Mouse (Mus musculus) midbrain, postnatal 0 days (tissue): ENCODE results near the gene Tcea2. TPM values are rescaled to one million over a fixed set of nuclear protein-coding genes. Genes with fewer than 3 reads are reported as not detected.
A peak's percentile ranks its signal among the peaks of the same experiment; 100 is the strongest.

Experiments
- ATAC-seq: fragments of 200-750 bp; cut with Nextera tagmentation; 2 replicates; pipeline ENCODE4 v1.8.0; 2017; ENCODE audit warnings: moderate number of reproducible peaks, mild to moderate bottlenecking, moderate TSS enrichment, moderate library complexity; ENCODE audit not compliant: low FRiP score
- DNase-seq: peaks from one replicate; pipeline ENCODE4 v3.0.0-alpha.2; 2015; ENCODE audit warnings: low spot score
- H3K27ac ChIP-seq: fragments of 300-500 bp; sonication (generic); 2 replicates; pipeline ENCODE4 v1.5.1; 2014; ENCODE audit warnings: low read depth, mild to moderate bottlenecking, low read length, mixed read lengths
- H3K27me3 ChIP-seq: fragments of 300-500 bp; sonication (generic); 2 replicates; pipeline ENCODE4 v1.6.1; 2014; ENCODE audit warnings: low read length, control low read depth, mixed read lengths; ENCODE audit not compliant: insufficient read depth
- H3K36me3 ChIP-seq: fragments of 300-500 bp; sonication (generic); 2 replicates; pipeline ENCODE4 v1.6.1; 2014; ENCODE audit warnings: low read length, control low read depth, mixed read lengths; ENCODE audit not compliant: insufficient read depth
- H3K4me1 ChIP-seq: fragments of 300-500 bp; sonication (generic); 2 replicates; pipeline ENCODE4 v1.6.1; 2014; ENCODE audit warnings: mild to moderate bottlenecking, control low read depth, antibody characterized with exemption, low read length, mixed read lengths; ENCODE audit not compliant: insufficient read depth
- H3K4me2 ChIP-seq: fragments of 300-500 bp; sonication (generic); 2 replicates; pipeline ENCODE4 v1.6.1; 2014; ENCODE audit warnings: low read depth, mild to moderate bottlenecking, low read length, mixed read lengths; ENCODE audit not compliant: poor library complexity, severe bottlenecking
- H3K4me3 ChIP-seq: fragments of 300-500 bp; sonication (generic); 2 replicates; pipeline ENCODE4 v1.5.1; 2014; ENCODE audit warnings: low read depth, mild to moderate bottlenecking, low read length, moderate library complexity
- H3K9ac ChIP-seq: fragments of 300-500 bp; sonication (generic); replicated peaks from 2 replicates; pipeline ENCODE4 v1.6.1; 2014; ENCODE audit warnings: mild to moderate bottlenecking, low read length, moderate library complexity, mixed read lengths; ENCODE audit not compliant: poor library complexity, severe bottlenecking
- H3K9me3 ChIP-seq: fragments of 300-500 bp; sonication (generic); 2 replicates; pipeline ENCODE4 v1.6.1; 2016; ENCODE audit warnings: low read length, control low read depth
- CTCF ChIP-seq: IDR thresholded peaks from 2 replicates; pipeline ENCODE4 v1.5.1; 2016; ENCODE audit warnings: antibody characterized with exemption, mild to moderate bottlenecking
- WGBS: fragments of 180-500 bp; shearing (Covaris S2); extraction: QIAGEN DNeasy Blood & Tissue Kit; methylation state at CpG from one replicate; pipeline ENCODE4 v1.1.7; 2014; 5-methylcytosine and 5-hydroxymethylcytosine counted together
- polyA plus RNA-seq: library from polyadenylated mRNA; unstranded; fragments of >200 nt; fragmentation: Nextera tagmentation; extraction: Ambion mirVana; gene quantifications from 2 replicates; pipeline ENCODE4 v1.2.1, GENCODE M21; 2015
- total RNA-seq: library from RNA; depleted of rRNA; stranded (reverse); fragments of >200 nt; gene quantifications from 2 replicates; pipeline ENCODE4 v1.2.3, GENCODE M21; 2014

Gene Tcea2
- total and polyA plus RNA-seq, 2 experiments from 2014 or later: 50.8 to 61.9 TPM

GRCm38 (mm10) chr2:181676424-181676823, 3.7 kb upstream of the Tcea2 start:
- WGBS: 44% methylated on average over 2 of the region's 2 CpGs
- Histone ChIP-seq H3K9ac (no peak overlapping the region), H3K4me1 (peaks cover 14% of the 10 kb centered on the region), H3K27me3 (peaks cover 16% of the 10 kb centered on the region), H3K4me2 (no peak overlapping the region), H3K9me3 (no peaks in the 10 kb centered on the region), H3K36me3 (no peaks in the 10 kb centered on the region), H3K4me3 (no peak overlapping the region), H3K27ac (no peak overlapping the region)
- ATAC-seq (no peak), DNase-seq (peak; percentile 52)
- peak; percentile 59 for TF ChIP-seq CTCF

GRCm38 (mm10) chr2:181677096-181677754, 2.9 kb upstream of the Tcea2 start:
- H3K4me1 ChIP-seq: peaks cover 11% of the 10 kb centered on the region; the same call in 1 of the 2 replicates
- DNase-seq (no peak), ATAC-seq (no peak)
- H3K27me3 ChIP-seq: peaks cover 8% of the 10 kb centered on the region
- no peaks in the 10 kb centered on the region for H3K36me3 ChIP-seq
- no peak overlapping the region for H3K4me2 ChIP-seq
- peak; percentile 12; the same call in 1 of the 2 replicates for TF ChIP-seq CTCF
- no peak overlapping the region for H3K4me3 ChIP-seq
- H3K9me3 ChIP-seq: no peaks in the 10 kb centered on the region
- H3K27ac ChIP-seq: no peak overlapping the region
- H3K9ac ChIP-seq: no peak overlapping the region
- WGBS: 60% methylated on average over 5 of the region's 5 CpGs

GRCm38 (mm10) chr2:181677755-181678098, 2.4 kb upstream of the Tcea2 start:
- Histone ChIP-seq H3K27ac (no peak overlapping the region), H3K4me1 (peaks cover 13% of the 10 kb centered on the region; the same call in 1 of the 2 replicates), H3K27me3 (peaks cover 4% of the 10 kb centered on the region; the same call in 1 of the 2 replicates), H3K4me2 (no peak overlapping the region), H3K9me3 (no peaks in the 10 kb centered on the region), H3K4me3 (no peak overlapping the region), H3K36me3 (no peaks in the 10 kb centered on the region), H3K9ac (no peak overlapping the region)
- DNase-seq (no peak), ATAC-seq (no peak)
- TF ChIP-seq CTCF: no peak
- 51% methylated on average over 3 of the region's 3 CpGs for WGBS

GRCm38 (mm10) chr2:181678780-181679179, 1.3 kb upstream of the Tcea2 start:
- no peak overlapping the region for H3K9ac ChIP-seq
- peaks cover 13% of the 10 kb centered on the region; the same call in 1 of the 2 replicates for H3K4me1 ChIP-seq
- no peak overlapping the region for H3K4me2 ChIP-seq
- 42% methylated on average over 1 of the region's 1 CpGs for WGBS
- peaks cover 4% of the 10 kb centered on the region; the same call in 1 of the 2 replicates for H3K27me3 ChIP-seq
- no peak overlapping the region for H3K4me3 ChIP-seq
- TF ChIP-seq CTCF: peak; percentile 98
- no peaks in the 10 kb centered on the region for H3K36me3 ChIP-seq
- H3K9me3 ChIP-seq: no peaks in the 10 kb centered on the region
- no peak overlapping the region for H3K27ac ChIP-seq
- DNase-seq (peak; percentile 91), ATAC-seq (peak; percentile 61; the same call in 1 of the 2 replicates)

- no peak for TF ChIP-seq CTCF
- Histone ChIP-seq H3K27me3 (no peaks in the 10 kb centered on the region), H3K4me1 (peaks cover 9% of the 10 kb centered on the region; the same call in 1 of the 2 replicates), H3K4me2 (peak overlapping the region; percentile 95), H3K9me3 (no peaks in the 10 kb centered on the region), H3K36me3 (0 out of 2 replicates have a peak, but pooled peaks cover 3% of the 10 kb centered on the region), H3K9ac (peak overlapping the region; percentile 84), H3K4me3 (peak overlapping the region; percentile 65), H3K27ac (peak overlapping the region; percentile 85)
- DNase-seq (no peak), ATAC-seq (peak; percentile 18)
- WGBS: 11% methylated on average over 7 of the region's 7 CpGs
Observed at GRCm38 (mm10) chr2:181680716-181681117, 607 bp downstream of the Tcea2 start.

GRCm38 (mm10) chr2:181681978-181682377, 1.9 kb downstream of the Tcea2 start:
- peaks cover 7% of the 10 kb centered on the region; the same call in 1 of the 2 replicates for H3K4me1 ChIP-seq
- no peak overlapping the region for H3K27ac ChIP-seq
- no peak for TF ChIP-seq CTCF
- H3K9ac ChIP-seq: no peak overlapping the region
- no peak for ATAC-seq
- H3K4me2 ChIP-seq: no peak overlapping the region
- H3K36me3 ChIP-seq: peaks cover 9% of the 10 kb centered on the region; the same call in 1 of the 2 replicates
- H3K4me3 ChIP-seq: no peak overlapping the region
- no peaks in the 10 kb centered on the region for H3K9me3 ChIP-seq
- WGBS: 93% methylated on average over 1 of the region's 1 CpGs
- no peak for DNase-seq
- H3K27me3 ChIP-seq: no peaks in the 10 kb centered on the region
